10 mouse cellular contexts compared by ENCODE assay signal in the genomic region with DNA sequence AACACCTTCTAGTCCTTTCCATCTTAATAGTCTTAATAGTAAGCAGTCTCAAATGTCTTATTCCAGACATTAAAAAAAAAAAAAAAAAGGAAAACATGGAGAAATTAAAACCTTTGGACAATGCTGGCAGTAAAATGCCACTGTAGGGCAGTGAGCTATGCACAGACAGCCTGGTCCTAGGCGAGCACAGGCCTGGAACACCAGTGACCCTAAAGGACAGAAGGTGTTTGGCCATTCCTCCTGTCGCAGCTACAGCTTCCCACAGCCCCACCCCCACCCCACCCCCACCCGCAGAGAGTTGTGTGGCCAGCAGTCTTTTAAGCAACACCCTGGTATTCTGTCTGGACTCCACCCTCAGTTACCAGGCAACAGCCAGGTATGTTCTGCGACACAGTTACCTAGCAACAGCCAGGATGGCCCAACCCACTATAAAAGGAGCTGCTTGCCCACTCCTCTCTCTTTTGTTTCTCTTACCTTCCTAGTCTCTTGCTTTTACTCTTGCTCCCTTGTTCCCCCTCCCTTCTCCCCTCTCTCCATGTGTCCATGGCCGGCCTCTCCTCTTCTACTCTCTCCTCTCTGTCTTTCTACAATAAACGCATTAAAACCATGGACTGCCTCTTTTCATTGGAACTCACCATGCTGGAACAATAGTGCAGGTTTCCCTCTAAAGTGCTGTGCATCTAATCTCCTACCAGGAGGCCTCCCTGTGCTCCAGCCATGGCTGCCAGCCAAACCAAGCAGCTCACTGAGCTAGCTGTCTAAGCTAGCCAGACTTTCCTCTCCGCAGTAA.
A peak's percentile ranks its signal among the peaks of the same experiment; 100 is the strongest.
DNase-seq lines count a peak whose midpoint lies in the region; ATAC-seq lines count a peak whose summit lies in the region.
"Had no signal": no experiment of that assay in that cellular context is flagged by ENCODE, and none has a peak within 500 bp of the region (broad histone marks: within the 10 kb centered on the region; RNA-seq: fewer than 3 reads in every experiment).

No protein-coding gene starts in this region.

- H3K27ac ChIP-seq in forebrain, embryonic 10.5 days: peak overlapping the region; percentile 76
- H3K27ac ChIP-seq: kidney, embryonic 15.5 days; liver, embryonic 12.5 days had no signal

- no peaks in the 10 kb centered on the region for H3K9me3 ChIP-seq in forebrain, embryonic 10.5 days
- H3K9me3 ChIP-seq: kidney, embryonic 15.5 days; liver, embryonic 12.5 days had no signal

- no peaks in the 10 kb centered on the region for H3K27me3 ChIP-seq in forebrain, embryonic 10.5 days (ENCODE audit: poor library complexity, severe bottlenecking)
- H3K27me3 ChIP-seq: kidney, embryonic 15.5 days; liver, embryonic 12.5 days had no signal

- H3K36me3 ChIP-seq in forebrain, embryonic 10.5 days (replicated peaks): no peaks in the 10 kb centered on the region
- H3K36me3 ChIP-seq: kidney, embryonic 15.5 days; liver, embryonic 12.5 days had no signal

- peaks cover 11% of the 10 kb centered on the region for H3K4me1 ChIP-seq in forebrain, embryonic 10.5 days
- H3K4me1 ChIP-seq: kidney, embryonic 15.5 days; liver, embryonic 12.5 days had no signal

- H3K4me3 ChIP-seq in forebrain, embryonic 10.5 days: no peak overlapping the region
- H3K4me3 ChIP-seq: kidney, embryonic 15.5 days; liver, embryonic 12.5 days had no signal

- DNase-seq in testis, postnatal 10 days (ENCODE audit: low spot score): peak; percentile 30
- DNase-seq in testis, postnatal 14 days (ENCODE audit: low spot score): no peak
- DNase-seq in forebrain, embryonic 10.5 days (ENCODE audit: extremely low spot score, low spot score): peak; percentile 42
- no peak for DNase-seq in adrenal gland, adult 18-20 months (ENCODE audit: low spot score in 2 of 2)
- no peak for DNase-seq in thymus, postnatal 4 days
- no peak for DNase-seq in adrenal gland, postnatal 4 days (ENCODE audit: low spot score in 2 of 2)
- DNase-seq in spleen, adult 18-20 months: no peak

- peak; percentile 85 for ATAC-seq in megakaryocyte-erythroid progenitor cell, adult 5-6 weeks (replicated peaks; ENCODE audit: low FRiP score, low TSS enrichment, poor library complexity, severe bottlenecking)
- ATAC-seq: liver, embryonic 12.5 days had no signal

- WGBS in forebrain, embryonic 10.5 days: 31% methylated on average over 7 of the region's 7 CpGs

Comparison
In these comparisons a context has a peak if more than half of its experiments do, and no peak if none do; other contexts are left out.
1. DNase-seq: peak in testis, postnatal 10 days (single experiment) and forebrain, embryonic 10.5 days (single experiment); none in testis, postnatal 14 days (single experiment), adrenal gland, adult 18-20 months (0 of 2), thymus, postnatal 4 days (single experiment), adrenal gland, postnatal 4 days (0 of 2) and spleen, adult 18-20 months (0 of 2).